Mouse (Mus musculus): ENCODE measurements around the gene Tbc1d16.
"Not testable (repeated sequence)": the region's sequence is repeated elsewhere in the genome, so short reads cannot be mapped to it uniquely, and the experiment has no call there.

GRCm38 (mm10) chr11:119100355-119100754 lies 127.9 kb downstream of the Tbc1d16 start:
- not testable (repeated sequence) for TF ChIP-seq CTCF (IDR thresholded peaks at IDR 0.05; ENCODE audit: extremely low read depth, insufficient read depth, insufficient read length, insufficient replicate concordance); POLR2A (IDR thresholded peaks at IDR 0.05; ENCODE audit: low read depth, low read length)

Data from spleen, adult 2 months (tissue).